Mouse (Mus musculus) inflammation-experienced regulatory T-cells, adult 6 months (primary cell): ENCODE data around the gene Kif2b. TPM values are rescaled to one million over a fixed set of nuclear protein-coding genes. Genes with fewer than 3 reads are reported as not detected.

Source experiments
- ATAC-seq: one replicate; pipeline ENCODE4 v1.8.0; 2017
- polyA plus RNA-seq, 3 experiments: library from polyadenylated mRNA; unstranded; fragments of 100-300 nt; shearing (Covaris generic); gene quantifications; one replicate each; pipeline ENCODE4 v1.2.1; 2017

The Kif2b gene
- not detected for polyA plus RNA-seq

GRCm38 (mm10) chr11:91577317-91577716, at the start of gene Kif2b:
Kif2b (minus strand) TSS chr11:91577558.
- ATAC-seq, result no peak

DNA sequence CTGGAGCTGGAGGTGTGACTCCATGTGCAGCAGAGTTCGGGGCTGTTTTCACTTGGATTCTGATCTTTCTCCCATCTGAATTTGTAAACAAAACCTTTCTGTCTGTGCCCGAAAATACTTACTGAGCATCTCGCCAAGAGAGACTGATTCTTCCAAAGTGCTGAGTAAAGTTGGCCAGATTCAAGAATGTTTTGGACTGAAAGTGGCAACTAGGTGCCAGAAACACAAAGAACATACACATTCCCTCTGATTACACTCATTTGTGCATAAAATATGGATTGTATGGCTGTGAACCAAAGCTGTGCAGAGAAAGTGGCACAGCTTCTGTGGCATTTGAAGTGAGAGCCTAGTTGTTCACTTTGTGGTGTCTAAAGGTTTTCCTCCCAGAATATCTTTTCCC, 15.7 kb upstream of the Kif2b start:
- ATAC-seq, result no peak

DNA sequence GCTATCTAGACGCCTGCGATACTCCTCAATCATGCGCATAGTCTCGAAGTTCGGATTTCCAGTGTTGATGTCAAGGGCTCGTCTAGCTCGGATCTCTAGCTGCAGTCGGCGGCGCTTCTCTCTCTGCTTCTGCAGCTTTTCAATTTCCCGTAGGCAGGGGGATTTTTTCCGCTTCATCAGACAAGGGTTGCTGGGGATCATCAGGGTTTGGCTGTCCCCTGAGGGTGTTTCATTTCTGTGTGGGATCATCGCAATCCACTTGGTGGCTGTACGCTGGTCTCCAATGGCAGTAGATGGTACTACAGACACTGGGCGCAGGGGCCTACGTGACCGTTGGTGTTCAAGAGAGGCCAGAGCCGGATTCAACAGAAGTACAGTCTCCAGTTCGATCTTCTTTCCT, 502 bp downstream of the Kif2b start:
- no peak for ATAC-seq

GRCm38 (mm10) chr11:91575406-91575805, 2.0 kb downstream of the Kif2b start:
- no peak for ATAC-seq

- ATAC-seq, result no peak
Measured at GRCm38 (mm10) chr11:91574477-91574876, 2.9 kb downstream of the Kif2b start.

- no peak for ATAC-seq
Measured at GRCm38 (mm10) chr11:91530737-91531136, 46.6 kb downstream of the Kif2b start.
